Mouse (Mus musculus) 3T3-L1 (cell line): ENCODE results near the gene Frmd4b.

ENCODE experiments used
- DNase-seq: peaks from one replicate; pipeline ENCODE4 v3.0.0-alpha.2; 2015; ENCODE audit warnings: low read depth, low spot score

Gene Frmd4b

GRCm38 (mm10) chr6:97292096-97292495, 325.2 kb downstream of the Frmd4b start:
- no peak for DNase-seq

GRCm38 (mm10) chr6:97291159-97291908, 326.0 kb downstream of the Frmd4b start:
- no peak for DNase-seq

- DNase-seq: no peak
These were observed 326.7 kb downstream of the Frmd4b start for GRCm38 (mm10) chr6:97290687-97291086.

GRCm38 (mm10) chr6:97289838-97290237, 327.5 kb downstream of the Frmd4b start:
- DNase-seq: no peak

- no peak for DNase-seq
These were observed 328.0 kb downstream of the Frmd4b start for GRCm38 (mm10) chr6:97289316-97289820.

GRCm38 (mm10) chr6:97288047-97288855, 329.1 kb downstream of the Frmd4b start:
- DNase-seq: no peak

GRCm38 (mm10) chr6:97286332-97286731, 331.0 kb downstream of the Frmd4b start:
- no peak for DNase-seq

GRCm38 (mm10) chr6:97283676-97284075, 333.7 kb downstream of the Frmd4b start:
- no peak for DNase-seq

GRCm38 (mm10) chr6:97278878-97279277, 338.5 kb downstream of the Frmd4b start:
- no peak for DNase-seq

GRCm38 (mm10) chr6:97278014-97278787, 339.1 kb downstream of the Frmd4b start:
- peak; percentile 88 for DNase-seq

GRCm38 (mm10) chr6:97276890-97277497, 340.3 kb downstream of the Frmd4b start:
- DNase-seq: no peak

- DNase-seq: no peak
These were observed 341.0 kb downstream of the Frmd4b start for GRCm38 (mm10) chr6:97276366-97276765.

GRCm38 (mm10) chr6:97275760-97276159, 341.6 kb downstream of the Frmd4b start:
- no peak for DNase-seq

GRCm38 (mm10) chr6:97273777-97274176, 343.6 kb downstream of the Frmd4b start:
- no peak for DNase-seq

- DNase-seq: no peak
These were observed 344.2 kb downstream of the Frmd4b start for GRCm38 (mm10) chr6:97273058-97273710.

GRCm38 (mm10) chr6:97272349-97272748, 345.0 kb downstream of the Frmd4b start:
- no peak for DNase-seq

- DNase-seq: no peak
These were observed 347.7 kb downstream of the Frmd4b start for GRCm38 (mm10) chr6:97269596-97269995.

- no peak for DNase-seq
These were observed 350.2 kb downstream of the Frmd4b start for GRCm38 (mm10) chr6:97267132-97267531.

- no peak for DNase-seq
These were observed 350.7 kb downstream of the Frmd4b start for GRCm38 (mm10) chr6:97266661-97267060.

- no peak for DNase-seq
These were observed 351.6 kb downstream of the Frmd4b start for GRCm38 (mm10) chr6:97265705-97266104.

GRCm38 (mm10) chr6:97265240-97265639, 352.1 kb downstream of the Frmd4b start:
- no peak for DNase-seq
